Mouse (Mus musculus) testis, adult 2 months (tissue): ENCODE measurements around the gene Setd4.

ENCODE experiments used
- CTCF ChIP-seq: fragments of 200-500 bp; IDR thresholded peaks from 2 replicates; pipeline ENCODE4 v1.5.1; 2012; ENCODE audit warnings: low read depth, mild to moderate bottlenecking, inconsistent platforms, low read length, moderate library complexity; ENCODE audit not compliant: control insufficient read depth, insufficient read depth, insufficient replicate concordance
- POLR2A ChIP-seq: fragments of 200-500 bp; IDR thresholded peaks from 2 replicates; pipeline ENCODE4 v1.6.1; 2012; ENCODE audit warnings: low read depth, mild to moderate bottlenecking, inconsistent platforms, low read length, moderate library complexity; ENCODE audit not compliant: control insufficient read depth

DNA sequence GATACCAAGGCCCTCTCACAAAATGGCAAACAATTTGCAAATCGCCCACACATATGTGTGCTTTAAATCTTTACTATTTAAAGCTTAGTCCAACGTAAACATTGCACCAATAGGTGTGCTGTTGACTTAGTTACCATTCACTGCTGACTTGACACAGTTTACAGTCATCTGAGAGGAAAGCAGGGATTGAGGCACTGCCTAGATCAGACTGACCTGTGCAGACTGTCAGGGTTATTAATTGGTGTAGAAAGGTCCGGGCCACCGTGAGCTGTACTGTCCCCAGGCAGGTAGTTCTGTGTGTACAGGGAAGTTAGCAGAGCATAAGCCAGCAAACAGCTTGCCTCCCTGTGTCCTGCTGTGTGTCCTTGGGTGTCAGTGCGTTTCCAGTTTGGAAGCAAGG is 28.3 kb downstream of the Setd4 start:
- TF ChIP-seq CTCF (no peak), POLR2A (no peak)
